Mouse (Mus musculus) gastrocnemius, adult 8-10 months (tissue): ENCODE data around the gene Gm21820. TPM values are rescaled to one million over a fixed set of nuclear protein-coding genes. Genes with fewer than 3 reads are reported as not detected.
"Not testable (repeated sequence)": the region's sequence is repeated elsewhere in the genome, so short reads cannot be mapped to it uniquely, and the experiment has no call there.

Source experiments
- DNase-seq, 2 experiments: peaks; one replicate each; pipeline ENCODE4 v3.0.0; 2022; ENCODE audit warnings: low spot score in 2 of 2
- total RNA-seq, 4 experiments: library from RNA; stranded (reverse); gene quantifications; 2 replicates each; pipeline ENCODE4 v1.2.4; 2022

Gene Gm21820
- not detected for total RNA-seq

DNA sequence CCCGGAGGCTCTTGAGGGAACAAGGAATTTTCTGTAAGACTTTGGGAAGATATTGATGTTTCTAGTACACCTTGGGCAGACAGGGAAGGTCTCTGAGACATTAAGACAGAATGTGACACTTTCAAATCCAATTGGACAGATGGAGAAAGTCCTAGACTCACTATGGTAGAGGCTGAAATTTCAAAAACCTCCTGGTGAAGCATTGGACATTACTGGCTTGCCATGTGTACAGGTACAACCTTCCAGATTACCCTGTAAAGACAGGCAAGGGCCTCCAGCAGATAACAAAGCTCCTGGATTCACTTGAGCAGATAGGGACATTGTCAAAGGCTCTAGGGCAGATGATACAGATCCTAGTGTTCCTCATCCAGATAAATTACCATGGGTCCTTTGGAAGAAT, at the start of gene Gm21820:
TSS of gene Gm21820 (minus strand) at position 101 of the 400 bp plus-strand sequence.
- not testable (repeated sequence) for DNase-seq

Other genes with a start within 250 kb of the Gm21820 start
- gene Gm20918, start 205.5 kb downstream of the Gm21820 start, total RNA-seq, result not detected